Mouse (Mus musculus): ENCODE measurements around the gene Gpr132.
"Not testable (repeated sequence)": the region's sequence is repeated elsewhere in the genome, so short reads cannot be mapped to it uniquely, and the experiment has no call there.

Gpr132 gene

DNA sequence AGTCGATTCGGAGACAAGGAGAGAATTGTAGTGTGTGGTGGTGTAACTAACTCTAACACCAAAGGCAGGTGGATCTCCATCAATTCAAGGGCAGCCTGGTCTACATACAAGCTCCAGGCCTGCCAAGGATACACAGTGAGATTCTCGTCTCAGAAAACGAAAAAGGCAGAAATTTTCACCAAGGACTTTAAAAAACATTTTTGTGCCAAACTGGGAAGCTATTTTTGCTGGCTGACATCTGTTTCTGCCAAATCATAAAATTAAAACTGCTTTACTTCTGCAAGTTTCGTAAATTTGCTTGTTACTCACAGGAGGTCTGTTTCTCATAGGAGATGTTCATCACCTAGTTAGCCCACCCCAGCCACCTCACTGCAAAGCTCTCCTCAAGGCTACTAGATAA is 42.1 kb downstream of the Gpr132 start:
- peak overlapping the region; percentile 97; the same call in 1 of the 2 replicates for H3K4me3 ChIP-seq (replicated peaks; ENCODE audit: low read length)
- TF ChIP-seq NANOG (IDR thresholded peaks at IDR 0.05; ENCODE audit: borderline replicate concordance, low read length) = no peak
- no peak for TF ChIP-seq POU5F1 (IDR thresholded peaks at IDR 0.05; ENCODE audit: borderline replicate concordance, low read length)
- TF ChIP-seq CTCF (conservative IDR thresholded peaks at IDR 0.05; ENCODE audit: low read length) = no peak
- peaks cover 72% of the 10 kb centered on the region for H3K36me3 ChIP-seq (ENCODE audit: insufficient read depth, low read length)
- peaks cover 84% of the 10 kb centered on the region for H3K4me1 ChIP-seq (replicated peaks; ENCODE audit: low read depth, low read length)
- H3K9me3 ChIP-seq (ENCODE audit: low read length) = no peaks in the 10 kb centered on the region
- no peaks in the 10 kb centered on the region for H3K27me3 ChIP-seq (ENCODE audit: insufficient read depth, low read length)

GRCm38 (mm10) chr12:112823221-112823620 is 44.8 kb downstream of the Gpr132 start:
- H3K4me1 ChIP-seq (replicated peaks; ENCODE audit: low read depth, low read length) = peaks cover 99% of the 10 kb centered on the region
- H3K4me3 ChIP-seq (replicated peaks; ENCODE audit: low read length) = peak overlapping the region; percentile 6; the same call in 1 of the 2 replicates
- no peaks in the 10 kb centered on the region for H3K9me3 ChIP-seq (ENCODE audit: low read length)
- TF ChIP-seq NANOG (IDR thresholded peaks at IDR 0.05; ENCODE audit: borderline replicate concordance, low read length) (no peak), CTCF (conservative IDR thresholded peaks at IDR 0.05; ENCODE audit: low read length) (no peak), POU5F1 (IDR thresholded peaks at IDR 0.05; ENCODE audit: borderline replicate concordance, low read length) (no peak)
- H3K36me3 ChIP-seq (ENCODE audit: insufficient read depth, low read length) = peaks cover 96% of the 10 kb centered on the region
- no peaks in the 10 kb centered on the region for H3K27me3 ChIP-seq (ENCODE audit: insufficient read depth, low read length)

GRCm38 (mm10) chr12:112822676-112823075 is 45.4 kb downstream of the Gpr132 start:
- no peaks in the 10 kb centered on the region for H3K27me3 ChIP-seq (ENCODE audit: insufficient read depth, low read length)
- H3K36me3 ChIP-seq (ENCODE audit: insufficient read depth, low read length) = peaks cover 96% of the 10 kb centered on the region
- no peak for TF ChIP-seq POU5F1 (IDR thresholded peaks at IDR 0.05; ENCODE audit: borderline replicate concordance, low read length)
- no peak for TF ChIP-seq CTCF (conservative IDR thresholded peaks at IDR 0.05; ENCODE audit: low read length)
- TF ChIP-seq NANOG (IDR thresholded peaks at IDR 0.05; ENCODE audit: borderline replicate concordance, low read length) = no peak
- H3K4me1 ChIP-seq (replicated peaks; ENCODE audit: low read depth, low read length) = peaks cover 99% of the 10 kb centered on the region
- no peaks in the 10 kb centered on the region for H3K9me3 ChIP-seq (ENCODE audit: low read length)
- H3K4me3 ChIP-seq (replicated peaks; ENCODE audit: low read length) = peak overlapping the region; percentile 41; the same call in 1 of the 2 replicates

GRCm38 (mm10) chr12:112821974-112822373 is 46.1 kb downstream of the Gpr132 start:
- Histone ChIP-seq H3K27me3 (ENCODE audit: insufficient read depth, low read length) (no peaks in the 10 kb centered on the region), H3K4me1 (replicated peaks; ENCODE audit: low read depth, low read length) (peaks cover 98% of the 10 kb centered on the region), H3K4me3 (replicated peaks; ENCODE audit: low read length) (peak overlapping the region; percentile 50), H3K9me3 (ENCODE audit: low read length) (no peaks in the 10 kb centered on the region), H3K36me3 (ENCODE audit: insufficient read depth, low read length) (peaks cover 96% of the 10 kb centered on the region)
- TF ChIP-seq CTCF (conservative IDR thresholded peaks at IDR 0.05; ENCODE audit: low read length) (no peak), POU5F1 (IDR thresholded peaks at IDR 0.05; ENCODE audit: borderline replicate concordance, low read length) (no peak), NANOG (IDR thresholded peaks at IDR 0.05; ENCODE audit: borderline replicate concordance, low read length) (no peak)

DNA sequence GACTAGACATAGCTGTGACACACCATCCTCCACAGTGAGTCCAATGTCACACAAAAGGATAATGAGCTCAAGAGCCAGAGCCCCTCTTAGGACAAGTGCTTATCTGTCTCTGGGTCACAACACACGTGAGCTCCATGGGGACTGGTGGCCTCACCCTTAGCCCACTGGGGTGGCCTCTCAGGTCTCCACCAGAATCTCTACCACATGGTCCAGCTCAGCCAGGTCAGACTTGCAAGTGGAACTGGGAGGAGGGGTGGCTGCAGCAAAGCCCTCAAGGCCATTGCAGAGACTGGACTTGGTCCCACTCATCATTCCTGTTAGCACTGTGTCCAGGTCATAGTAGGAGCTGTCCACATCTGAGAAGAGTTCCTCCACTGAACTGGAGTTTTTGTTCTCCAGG is 46.8 kb downstream of the Gpr132 start:
- peaks cover 96% of the 10 kb centered on the region for H3K36me3 ChIP-seq (ENCODE audit: insufficient read depth, low read length)
- H3K4me3 ChIP-seq (replicated peaks; ENCODE audit: low read length) = peak overlapping the region; percentile 50
- peaks cover 94% of the 10 kb centered on the region for H3K4me1 ChIP-seq (replicated peaks; ENCODE audit: low read depth, low read length)
- H3K27me3 ChIP-seq (ENCODE audit: insufficient read depth, low read length) = no peaks in the 10 kb centered on the region
- H3K9me3 ChIP-seq (ENCODE audit: low read length) = no peaks in the 10 kb centered on the region
- TF ChIP-seq CTCF (conservative IDR thresholded peaks at IDR 0.05; ENCODE audit: low read length) (no peak), POU5F1 (IDR thresholded peaks at IDR 0.05; ENCODE audit: borderline replicate concordance, low read length) (no peak), NANOG (IDR thresholded peaks at IDR 0.05; ENCODE audit: borderline replicate concordance, low read length) (no peak)

- no peaks in the 10 kb centered on the region for H3K9me3 ChIP-seq (ENCODE audit: low read length)
- TF ChIP-seq NANOG (IDR thresholded peaks at IDR 0.05; ENCODE audit: borderline replicate concordance, low read length) = no peak
- TF ChIP-seq CTCF (conservative IDR thresholded peaks at IDR 0.05; ENCODE audit: low read length) = no peak
- TF ChIP-seq POU5F1 (IDR thresholded peaks at IDR 0.05; ENCODE audit: borderline replicate concordance, low read length) = no peak
Observed at GRCm38 (mm10) chr12:112820401-112820999, 47.5 kb downstream of the Gpr132 start.

DNA sequence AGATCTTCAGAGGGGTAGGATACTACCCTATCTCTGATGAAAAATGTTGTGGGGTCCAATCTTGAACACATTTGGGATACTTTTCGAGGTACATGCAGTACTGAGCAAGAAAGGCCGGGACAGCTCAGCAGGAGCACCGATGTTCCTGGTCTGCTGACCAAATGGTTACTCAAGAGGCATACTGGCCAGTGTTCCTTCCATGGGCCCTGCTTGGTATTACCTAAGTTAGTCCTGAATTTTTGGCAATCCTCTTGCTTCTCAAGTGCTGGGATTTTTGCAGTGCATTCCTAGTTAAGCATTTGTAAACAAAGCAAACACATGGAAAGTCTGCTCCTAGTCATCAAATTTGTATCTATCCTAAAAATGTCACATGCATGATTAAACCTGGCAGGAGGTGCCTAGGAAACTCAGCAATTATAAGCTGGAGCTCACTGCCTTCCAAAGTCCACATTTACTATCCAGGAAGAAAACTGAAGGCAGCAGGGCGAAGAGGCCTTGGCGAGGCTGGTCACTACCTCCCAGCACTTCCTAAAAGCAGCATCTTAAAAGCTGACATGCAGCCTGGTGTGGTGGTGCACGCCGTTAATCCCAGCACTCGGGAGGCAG is 48.9 kb downstream of the Gpr132 start:
- H3K4me3 ChIP-seq (replicated peaks; ENCODE audit: low read length) = no peak overlapping the region
- H3K4me1 ChIP-seq (replicated peaks; ENCODE audit: low read depth, low read length) = peaks cover 84% of the 10 kb centered on the region
- no peak for TF ChIP-seq CTCF (conservative IDR thresholded peaks at IDR 0.05; ENCODE audit: low read length)
- no peak for TF ChIP-seq POU5F1 (IDR thresholded peaks at IDR 0.05; ENCODE audit: borderline replicate concordance, low read length)
- no peak for TF ChIP-seq NANOG (IDR thresholded peaks at IDR 0.05; ENCODE audit: borderline replicate concordance, low read length)
- no peaks in the 10 kb centered on the region for H3K9me3 ChIP-seq (ENCODE audit: low read length)
- peaks cover 96% of the 10 kb centered on the region for H3K36me3 ChIP-seq (ENCODE audit: insufficient read depth, low read length)
- no peaks in the 10 kb centered on the region for H3K27me3 ChIP-seq (ENCODE audit: insufficient read depth, low read length)

More at GRCm38 (mm10) chr12:112820401-112820999, 47.5 kb downstream of the Gpr132 start:
- H3K27me3 ChIP-seq (ENCODE audit: insufficient read depth, low read length) = no peaks in the 10 kb centered on the region
- H3K4me1 ChIP-seq (replicated peaks; ENCODE audit: low read depth, low read length) = peaks cover 86% of the 10 kb centered on the region
- H3K36me3 ChIP-seq (ENCODE audit: insufficient read depth, low read length) = peaks cover 96% of the 10 kb centered on the region
- peak overlapping the region; percentile 41 for H3K4me3 ChIP-seq (replicated peaks; ENCODE audit: low read length)

GRCm38 (mm10) chr12:112816866-112817265 is 51.2 kb downstream of the Gpr132 start:
- H3K4me3 ChIP-seq (replicated peaks; ENCODE audit: low read length); H3K27me3 ChIP-seq (ENCODE audit: insufficient read depth, low read length); H3K9me3 ChIP-seq (ENCODE audit: low read length): not testable (repeated sequence)
- Histone ChIP-seq H3K36me3 (ENCODE audit: insufficient read depth, low read length) (peaks cover 98% of the 10 kb centered on the region), H3K4me1 (replicated peaks; ENCODE audit: low read depth, low read length) (peaks cover 64% of the 10 kb centered on the region)

DNA sequence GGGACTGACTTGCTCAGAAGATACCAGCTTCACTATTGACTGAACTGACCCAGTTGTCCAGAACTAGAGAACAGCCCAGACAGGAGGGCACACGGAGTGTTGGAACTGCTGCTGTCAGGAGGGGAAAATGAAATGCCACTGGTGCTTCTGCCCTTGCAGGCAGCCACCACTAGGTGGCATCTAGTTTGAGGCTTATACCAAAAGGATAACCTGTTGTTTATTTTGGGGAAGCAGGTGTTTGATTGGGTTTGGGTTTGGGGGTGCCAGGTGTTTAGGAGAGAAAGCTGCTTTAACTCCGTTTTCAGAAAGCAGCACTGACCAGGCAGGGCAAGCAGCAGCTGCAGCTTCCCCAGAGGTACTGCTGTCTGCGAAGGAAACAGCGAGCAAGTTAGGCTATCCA is 51.7 kb downstream of the Gpr132 start:
- H3K36me3 ChIP-seq (ENCODE audit: insufficient read depth, low read length) = peaks cover 97% of the 10 kb centered on the region
- H3K4me1 ChIP-seq (replicated peaks; ENCODE audit: low read depth, low read length) = peaks cover 59% of the 10 kb centered on the region
- H3K9me3 ChIP-seq (ENCODE audit: low read length) = no peaks in the 10 kb centered on the region
- H3K4me3 ChIP-seq (replicated peaks; ENCODE audit: low read length) = no peak overlapping the region
- no peak for TF ChIP-seq POU5F1 (IDR thresholded peaks at IDR 0.05; ENCODE audit: borderline replicate concordance, low read length)
- peak; percentile 97 for TF ChIP-seq CTCF (conservative IDR thresholded peaks at IDR 0.05; ENCODE audit: low read length)
- no peak for TF ChIP-seq NANOG (IDR thresholded peaks at IDR 0.05; ENCODE audit: borderline replicate concordance, low read length)
- H3K27me3 ChIP-seq (ENCODE audit: insufficient read depth, low read length) = no peaks in the 10 kb centered on the region

Data from E14TG2a.4 (cell line).